Mouse (Mus musculus) brain, embryonic 14.5 days (tissue): ENCODE data around the gene Tbc1d13.

Experiments used
- CTCF ChIP-seq: fragments of 200-500 bp; IDR thresholded peaks from 2 replicates; pipeline ENCODE4 v1.5.1; 2012; ENCODE audit warnings: inconsistent platforms, mild to moderate bottlenecking, moderate library complexity, borderline replicate concordance; ENCODE audit not compliant: insufficient read depth, insufficient read length; ENCODE audit errors: extremely low read depth
- POLR2A ChIP-seq: fragments of 200-500 bp; IDR thresholded peaks from 2 replicates; pipeline ENCODE4 v1.6.1; 2012; ENCODE audit warnings: mild to moderate bottlenecking, inconsistent platforms, borderline replicate concordance; ENCODE audit not compliant: poor library complexity, insufficient read depth, insufficient read length, severe bottlenecking; ENCODE audit errors: extremely low read depth

DNA sequence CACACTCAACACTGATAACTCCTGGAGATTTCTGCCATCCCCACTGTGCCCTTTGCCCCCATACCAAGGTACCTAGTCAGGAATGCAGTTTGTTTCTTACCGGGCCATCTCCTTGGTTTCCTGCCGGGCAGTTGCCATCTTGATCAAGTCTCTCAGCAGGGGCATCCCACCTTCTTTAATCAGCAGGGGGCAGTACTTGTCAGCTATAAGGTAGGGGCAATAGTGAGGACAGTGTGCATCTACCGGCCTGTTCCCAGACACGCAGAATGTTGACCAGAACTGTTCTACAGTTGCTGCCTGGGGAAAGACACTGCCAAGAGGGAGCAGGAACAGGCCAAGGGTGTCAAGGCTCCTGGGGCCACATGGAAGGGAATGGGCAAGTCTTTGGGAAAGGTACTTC is 33.3 kb upstream of the Tbc1d13 start:
- TF ChIP-seq POLR2A (no peak), CTCF (no peak)
